Mouse (Mus musculus) thymus, adult 2 months (tissue): Measurements from ENCODE around the gene Esr2.

ENCODE experiments used
- CTCF ChIP-seq: fragments of 200-500 bp; IDR thresholded peaks from 2 replicates; pipeline ENCODE4 v1.5.1; 2012; ENCODE audit warnings: mild to moderate bottlenecking, control low read depth, low read length, moderate library complexity, borderline replicate concordance; ENCODE audit not compliant: control insufficient read depth, poor library complexity, insufficient read depth; ENCODE audit errors: extremely low read depth
- POLR2A ChIP-seq: fragments of 200-500 bp; IDR thresholded peaks from 2 replicates; pipeline ENCODE4 v1.6.1; 2012; ENCODE audit warnings: mild to moderate bottlenecking, low read length, control low read depth, moderate library complexity; ENCODE audit not compliant: control insufficient read depth, poor library complexity, insufficient read depth; ENCODE audit errors: extremely low read depth

DNA sequence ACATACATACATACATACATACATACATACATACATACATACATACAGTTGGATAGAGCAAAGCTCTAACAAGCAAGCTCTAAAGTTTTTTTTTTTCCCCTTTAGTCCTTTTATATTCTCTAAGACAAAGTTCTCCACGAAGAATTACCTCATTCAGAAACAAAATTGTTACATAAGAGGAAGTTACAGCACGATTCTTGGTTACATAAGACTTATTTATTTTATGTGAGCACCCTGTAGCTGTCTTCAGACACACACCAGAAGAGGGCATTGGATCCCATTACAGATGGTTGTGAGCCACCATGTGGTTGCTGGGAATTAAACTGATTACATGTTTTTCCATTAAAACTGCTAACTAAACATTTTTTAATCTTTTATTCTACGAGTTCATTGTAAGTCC, 17.5 kb upstream of the Esr2 start:
- no peak for TF ChIP-seq CTCF
- TF ChIP-seq POLR2A = no peak
